Mouse (Mus musculus): Measurements from ENCODE around the gene Plxdc2. TPM values are rescaled to one million over a fixed set of nuclear protein-coding genes. Genes with fewer than 3 reads are reported as not detected.

The Plxdc2 gene
- polyA plus RNA-seq, 1 experiment from 2014 or later = 25.3 TPM

DNA sequence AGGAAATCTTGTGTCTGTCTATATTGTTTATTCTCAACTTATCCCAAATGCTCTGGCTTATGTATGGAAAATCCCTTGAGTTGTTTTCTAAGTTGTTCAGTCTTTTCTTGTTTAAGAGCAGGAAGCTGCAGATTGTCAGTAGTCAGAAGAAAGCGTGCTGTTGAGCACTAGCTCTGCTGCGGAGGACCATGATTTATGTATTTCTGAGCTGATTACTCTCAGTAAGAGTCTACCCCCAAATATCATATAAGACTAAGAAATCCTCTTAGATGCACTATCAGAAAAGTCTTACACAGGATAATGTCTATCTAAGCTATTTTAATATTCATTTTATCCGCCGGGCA lies 95.5 kb downstream of the Plxdc2 start:
- no peak for ATAC-seq (ENCODE audit: low read depth)
- peaks cover 11% of the 10 kb centered on the region for H3K4me1 ChIP-seq (ENCODE audit: control insufficient read depth, insufficient read depth, low read length)
- no peak overlapping the region for H3K27ac ChIP-seq (ENCODE audit: low read depth, low read length)
- no peak overlapping the region for H3K4me2 ChIP-seq (ENCODE audit: low read depth, low read length)
- H3K9me3 ChIP-seq (ENCODE audit: control insufficient read depth, low read length) = no peaks in the 10 kb centered on the region
- no peaks in the 10 kb centered on the region for H3K36me3 ChIP-seq (ENCODE audit: control insufficient read depth, insufficient read depth, low read length)
- H3K9ac ChIP-seq (replicated peaks; ENCODE audit: low read depth, low read length) = no peak overlapping the region
- H3K4me3 ChIP-seq (ENCODE audit: low read depth, low read length) = no peak overlapping the region
- no peaks in the 10 kb centered on the region for H3K27me3 ChIP-seq (ENCODE audit: control insufficient read depth, insufficient read depth, low read length)
- 88% methylated on average over 4 of the region's 4 CpGs for WGBS

DNA sequence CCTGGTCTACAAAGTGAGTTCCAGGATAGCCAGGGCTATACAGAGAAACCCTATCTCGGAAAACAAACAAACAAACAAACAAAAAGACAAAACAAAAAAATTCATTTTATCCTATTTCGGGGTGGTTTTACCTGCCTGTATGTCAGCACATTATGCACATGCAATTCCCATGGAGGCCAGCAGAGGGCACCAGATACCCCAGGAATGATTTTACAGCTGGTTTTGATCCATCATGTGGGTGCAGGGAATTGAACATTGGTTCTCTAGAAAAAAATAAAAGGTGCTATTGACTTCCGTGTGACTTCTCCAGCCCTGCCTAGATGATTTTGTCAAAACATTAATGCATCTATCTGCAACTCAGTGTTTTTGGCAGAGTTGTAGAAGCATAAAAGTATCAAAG lies 96.0 kb downstream of the Plxdc2 start:
- Histone ChIP-seq H3K27me3 (ENCODE audit: control insufficient read depth, insufficient read depth, low read length) (no peaks in the 10 kb centered on the region), H3K9ac (replicated peaks; ENCODE audit: low read depth, low read length) (no peak overlapping the region), H3K27ac (ENCODE audit: low read depth, low read length) (no peak overlapping the region), H3K4me1 (ENCODE audit: control insufficient read depth, insufficient read depth, low read length) (peaks cover 11% of the 10 kb centered on the region), H3K4me2 (ENCODE audit: low read depth, low read length) (no peak overlapping the region), H3K9me3 (ENCODE audit: control insufficient read depth, low read length) (no peaks in the 10 kb centered on the region), H3K4me3 (ENCODE audit: low read depth, low read length) (no peak overlapping the region), H3K36me3 (ENCODE audit: control insufficient read depth, insufficient read depth, low read length) (no peaks in the 10 kb centered on the region)
- WGBS = 95% methylated on average over 3 of the region's 3 CpGs
- ATAC-seq (ENCODE audit: low read depth) = no peak

DNA sequence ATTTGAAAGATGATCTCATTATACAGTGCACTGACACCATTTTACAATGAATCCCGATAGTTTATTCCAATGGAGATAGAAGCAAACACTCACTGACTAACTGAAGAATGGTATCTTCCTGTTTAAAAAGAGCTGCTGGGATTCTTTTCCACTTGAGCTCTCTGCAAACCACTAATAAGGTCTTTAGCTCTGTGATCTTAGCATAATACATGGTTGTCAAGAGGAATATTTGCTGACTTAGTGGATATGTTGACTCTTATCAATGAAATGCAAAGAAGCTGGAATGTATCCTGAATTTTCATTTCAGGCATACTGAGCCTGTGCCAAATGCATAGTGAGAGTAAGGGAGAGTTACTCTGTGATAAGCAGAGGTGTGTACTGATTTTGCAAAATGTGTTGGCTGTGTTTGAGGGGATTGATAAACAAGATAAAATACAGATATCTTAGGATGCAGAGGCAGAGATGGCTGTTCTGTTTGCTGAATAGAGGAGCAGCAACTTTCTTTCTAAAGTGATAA lies 100.2 kb downstream of the Plxdc2 start:
- no peak overlapping the region for H3K9ac ChIP-seq (replicated peaks; ENCODE audit: low read depth, low read length)
- no peaks in the 10 kb centered on the region for H3K27me3 ChIP-seq (ENCODE audit: control insufficient read depth, insufficient read depth, low read length)
- no peak overlapping the region for H3K4me3 ChIP-seq (ENCODE audit: low read depth, low read length)
- ATAC-seq (ENCODE audit: low read depth) = no peak
- no peaks in the 10 kb centered on the region for H3K36me3 ChIP-seq (ENCODE audit: control insufficient read depth, insufficient read depth, low read length)
- H3K4me1 ChIP-seq (ENCODE audit: control insufficient read depth, insufficient read depth, low read length) = peaks cover 1% of the 10 kb centered on the region; the same call in 1 of the 2 replicates
- H3K27ac ChIP-seq (ENCODE audit: low read depth, low read length) = no peak overlapping the region
- H3K9me3 ChIP-seq (ENCODE audit: control insufficient read depth, low read length) = no peaks in the 10 kb centered on the region
- WGBS = 93% methylated on average over 1 of the region's 1 CpGs
- H3K4me2 ChIP-seq (ENCODE audit: low read depth, low read length) = no peak overlapping the region

DNA sequence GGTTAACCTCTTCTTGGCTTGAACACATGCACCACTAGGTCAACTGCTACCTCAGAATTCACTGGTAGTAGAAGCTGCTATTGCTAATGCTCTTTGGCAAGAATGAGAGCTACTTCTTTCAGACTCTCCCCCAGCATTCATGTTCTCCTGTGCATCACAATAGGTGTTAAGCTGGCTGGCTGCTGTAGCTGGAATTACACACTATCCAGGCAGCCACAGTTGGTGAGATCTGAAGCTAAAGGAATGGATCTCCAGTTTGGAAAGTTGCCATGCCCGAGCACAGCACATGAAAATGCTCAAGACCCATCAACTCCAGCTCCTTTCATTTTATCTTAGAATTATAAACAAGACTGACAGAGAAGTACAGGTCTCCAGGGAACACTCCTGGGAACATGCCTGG lies 103.4 kb downstream of the Plxdc2 start:
- Histone ChIP-seq H3K4me2 (ENCODE audit: low read depth, low read length) (no peak overlapping the region), H3K9me3 (ENCODE audit: control insufficient read depth, low read length) (no peaks in the 10 kb centered on the region), H3K36me3 (ENCODE audit: control insufficient read depth, insufficient read depth, low read length) (no peaks in the 10 kb centered on the region), H3K4me1 (ENCODE audit: control insufficient read depth, insufficient read depth, low read length) (no peaks in the 10 kb centered on the region), H3K9ac (replicated peaks; ENCODE audit: low read depth, low read length) (no peak overlapping the region), H3K27ac (ENCODE audit: low read depth, low read length) (no peak overlapping the region), H3K27me3 (ENCODE audit: control insufficient read depth, insufficient read depth, low read length) (no peaks in the 10 kb centered on the region), H3K4me3 (ENCODE audit: low read depth, low read length) (no peak overlapping the region)
- ATAC-seq (ENCODE audit: low read depth) = no peak
- WGBS = 50% methylated on average over 1 of the region's 1 CpGs

DNA sequence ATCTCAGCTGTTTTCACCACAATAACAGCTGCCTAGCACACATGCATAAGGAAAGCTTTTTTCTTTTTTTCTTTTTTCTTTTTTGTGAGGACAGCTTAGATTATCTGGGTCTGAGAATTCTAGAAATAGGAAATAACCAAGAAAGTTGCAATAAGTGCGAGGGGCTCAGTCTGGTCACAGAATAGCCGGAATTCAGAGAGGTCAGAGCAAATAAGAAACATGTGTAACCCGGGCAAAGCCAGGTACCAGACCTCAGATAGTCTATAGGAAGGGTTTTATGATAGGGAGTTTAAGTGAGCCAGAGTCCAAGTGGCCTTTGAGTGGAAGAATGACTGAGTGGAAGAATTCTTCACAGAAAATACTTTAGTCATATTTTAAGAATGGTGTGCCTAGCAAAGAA lies 114.0 kb downstream of the Plxdc2 start:
- Histone ChIP-seq H3K9me3 (ENCODE audit: control insufficient read depth, low read length) (no peaks in the 10 kb centered on the region), H3K9ac (replicated peaks; ENCODE audit: low read depth, low read length) (no peak overlapping the region), H3K4me2 (ENCODE audit: low read depth, low read length) (no peak overlapping the region), H3K27ac (ENCODE audit: low read depth, low read length) (no peak overlapping the region), H3K27me3 (ENCODE audit: control insufficient read depth, insufficient read depth, low read length) (no peaks in the 10 kb centered on the region), H3K36me3 (ENCODE audit: control insufficient read depth, insufficient read depth, low read length) (no peaks in the 10 kb centered on the region), H3K4me3 (ENCODE audit: low read depth, low read length) (no peak overlapping the region), H3K4me1 (ENCODE audit: control insufficient read depth, insufficient read depth, low read length) (no peaks in the 10 kb centered on the region)
- no peak for ATAC-seq (ENCODE audit: low read depth)
- WGBS = 86% methylated on average over 3 of the region's 3 CpGs

DNA sequence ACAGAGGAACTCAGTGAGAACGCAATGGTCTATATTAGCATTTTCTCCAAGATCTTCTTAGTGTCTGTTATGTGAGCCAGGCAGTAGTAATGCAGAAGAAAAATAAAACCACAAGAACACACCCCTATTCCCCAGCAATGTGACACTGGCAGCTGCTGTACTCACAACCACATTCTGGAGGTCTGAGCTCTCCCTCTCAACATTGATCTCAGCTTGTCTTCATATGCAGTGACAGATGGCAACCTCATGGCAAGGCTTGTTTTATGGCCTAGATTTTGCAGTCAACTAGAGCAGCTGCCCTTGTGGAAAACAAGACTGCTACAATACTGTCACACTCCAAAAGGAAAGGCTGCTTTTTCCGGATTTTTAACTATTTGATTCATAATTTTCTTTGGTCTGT lies 127.8 kb downstream of the Plxdc2 start:
- no peak overlapping the region for H3K4me3 ChIP-seq (ENCODE audit: low read depth, low read length)
- no peaks in the 10 kb centered on the region for H3K9me3 ChIP-seq (ENCODE audit: control insufficient read depth, low read length)
- H3K27ac ChIP-seq (ENCODE audit: low read depth, low read length) = no peak overlapping the region
- H3K27me3 ChIP-seq (ENCODE audit: control insufficient read depth, insufficient read depth, low read length) = no peaks in the 10 kb centered on the region
- no peak; the same call in 1 of the 2 replicates for ATAC-seq (ENCODE audit: low read depth)
- no peak overlapping the region for H3K9ac ChIP-seq (replicated peaks; ENCODE audit: low read depth, low read length)
- H3K4me1 ChIP-seq (ENCODE audit: control insufficient read depth, insufficient read depth, low read length) = no peaks in the 10 kb centered on the region
- H3K4me2 ChIP-seq (ENCODE audit: low read depth, low read length) = no peak overlapping the region
- H3K36me3 ChIP-seq (ENCODE audit: control insufficient read depth, insufficient read depth, low read length) = no peaks in the 10 kb centered on the region
- 91% methylated on average over 2 of the region's 2 CpGs for WGBS

- no peak overlapping the region for H3K4me2 ChIP-seq (ENCODE audit: low read depth, low read length)
- H3K27me3 ChIP-seq (ENCODE audit: control insufficient read depth, insufficient read depth, low read length) = no peaks in the 10 kb centered on the region
- no peak overlapping the region for H3K9ac ChIP-seq (replicated peaks; ENCODE audit: low read depth, low read length)
- no peak overlapping the region for H3K27ac ChIP-seq (ENCODE audit: low read depth, low read length)
- ATAC-seq (ENCODE audit: low read depth) = no peak
- no peak overlapping the region for H3K4me3 ChIP-seq (ENCODE audit: low read depth, low read length)
- H3K4me1 ChIP-seq (ENCODE audit: control insufficient read depth, insufficient read depth, low read length) = no peaks in the 10 kb centered on the region
- no peaks in the 10 kb centered on the region for H3K9me3 ChIP-seq (ENCODE audit: control insufficient read depth, low read length)
- WGBS = 84% methylated on average over 3 of the region's 3 CpGs
- no peaks in the 10 kb centered on the region for H3K36me3 ChIP-seq (ENCODE audit: control insufficient read depth, insufficient read depth, low read length)
Measured at GRCm38 (mm10) chr2:16485970-16486369, 129.9 kb downstream of the Plxdc2 start.

GRCm38 (mm10) chr2:16491242-16491641 lies 135.1 kb downstream of the Plxdc2 start:
- ATAC-seq (ENCODE audit: low read depth) = no peak
- H3K27ac ChIP-seq (ENCODE audit: low read depth, low read length) = no peak overlapping the region
- H3K4me3 ChIP-seq (ENCODE audit: low read depth, low read length) = no peak overlapping the region
- H3K4me1 ChIP-seq (ENCODE audit: control insufficient read depth, insufficient read depth, low read length) = no peaks in the 10 kb centered on the region
- WGBS = 76% methylated on average over 3 of the region's 3 CpGs
- no peaks in the 10 kb centered on the region for H3K27me3 ChIP-seq (ENCODE audit: control insufficient read depth, insufficient read depth, low read length)
- no peak overlapping the region for H3K4me2 ChIP-seq (ENCODE audit: low read depth, low read length)
- no peaks in the 10 kb centered on the region for H3K9me3 ChIP-seq (ENCODE audit: control insufficient read depth, low read length)
- no peaks in the 10 kb centered on the region for H3K36me3 ChIP-seq (ENCODE audit: control insufficient read depth, insufficient read depth, low read length)
- H3K9ac ChIP-seq (replicated peaks; ENCODE audit: low read depth, low read length) = no peak overlapping the region

DNA sequence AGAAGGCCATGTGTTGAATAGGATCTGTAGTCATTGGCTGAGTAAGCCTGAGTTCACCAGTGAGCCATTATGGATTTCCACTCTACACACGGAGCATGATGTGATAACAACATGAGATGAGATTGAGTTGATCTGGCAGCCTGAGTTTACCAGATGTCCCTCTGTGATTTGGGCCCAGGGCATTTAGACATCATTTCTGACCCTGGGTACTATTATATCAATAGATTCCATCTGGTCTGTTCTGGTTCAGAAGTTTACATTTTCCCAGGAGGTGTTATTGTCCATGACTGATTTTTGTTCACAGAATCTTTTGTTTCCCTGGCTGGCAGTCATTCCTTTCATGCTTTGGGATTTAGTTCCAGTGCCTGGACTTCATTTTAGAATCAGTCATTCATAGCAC lies 146.7 kb downstream of the Plxdc2 start:
- Histone ChIP-seq H3K4me3 (ENCODE audit: low read depth, low read length) (no peak overlapping the region), H3K36me3 (ENCODE audit: control insufficient read depth, insufficient read depth, low read length) (no peaks in the 10 kb centered on the region), H3K9ac (replicated peaks; ENCODE audit: low read depth, low read length) (no peak overlapping the region), H3K27ac (ENCODE audit: low read depth, low read length) (no peak overlapping the region), H3K4me2 (ENCODE audit: low read depth, low read length) (no peak overlapping the region), H3K27me3 (ENCODE audit: control insufficient read depth, insufficient read depth, low read length) (no peaks in the 10 kb centered on the region), H3K9me3 (ENCODE audit: control insufficient read depth, low read length) (no peaks in the 10 kb centered on the region), H3K4me1 (ENCODE audit: control insufficient read depth, insufficient read depth, low read length) (no peaks in the 10 kb centered on the region)
- WGBS = 23% methylated on average over 1 of the region's 1 CpGs
- peak; percentile 41; the same call in 1 of the 2 replicates for ATAC-seq (ENCODE audit: low read depth)
